Comparison of ENCODE assay signal across 14 mouse cellular contexts in genomic region chr19:5274641-5275040, GRCm38 (mm10). TPM values are rescaled to one million over a fixed set of nuclear protein-coding genes. Genes with fewer than 3 reads are reported as not detected.
DNase-seq lines count a peak whose midpoint lies in the region; ATAC-seq and TF ChIP-seq lines count a peak whose summit lies in the region.
"Had no signal": no experiment of that assay in that cellular context is flagged by ENCODE, and none has a peak within 500 bp of the region (broad histone marks: within the 10 kb centered on the region; RNA-seq: fewer than 3 reads in every experiment).

No protein-coding gene starts in this region.

- no peak for TF ChIP-seq EP300 in heart, adult 2 months (IDR thresholded peaks at IDR 0.05; ENCODE audit: insufficient read depth, low read depth, low read length)

- H3K36me3 ChIP-seq in heart, adult 2 months (ENCODE audit: control insufficient read depth, insufficient read depth, low read length): peaks cover 18% of the 10 kb centered on the region
- H3K36me3 ChIP-seq in liver, embryonic 12.5 days: peaks cover 61% of the 10 kb centered on the region

- H3K4me2 ChIP-seq in liver, embryonic 12.5 days: no peak overlapping the region

- H3K9ac ChIP-seq in heart, adult 2 months (ENCODE audit: low read depth, low read length): peak overlapping the region; percentile 35
- no peak overlapping the region for H3K9ac ChIP-seq in liver, embryonic 12.5 days

- H3K4me1 ChIP-seq in heart, adult 2 months (ENCODE audit: control insufficient read depth, insufficient read depth, low read length): peaks cover 12% of the 10 kb centered on the region
- H3K4me1 ChIP-seq in bone marrow, adult 2 months (ENCODE audit: control insufficient read depth, insufficient read depth, low read length): peaks cover 4% of the 10 kb centered on the region; the same call in 1 of the 2 replicates
- peaks cover 50% of the 10 kb centered on the region for H3K4me1 ChIP-seq in liver, embryonic 12.5 days

- ATAC-seq in liver, embryonic 12.5 days: no peak

- H3K9me3 ChIP-seq in liver, embryonic 12.5 days (replicated peaks): no peaks in the 10 kb centered on the region

- no peak for TF ChIP-seq CTCF in heart, adult 2 months (IDR thresholded peaks at IDR 0.05)
- TF ChIP-seq CTCF in layer of hippocampus, adult 2 months (conservative IDR thresholded peaks at IDR 0.05): no peak
- TF ChIP-seq CTCF in bone marrow, adult 2 months (IDR thresholded peaks at IDR 0.05; ENCODE audit: control insufficient read depth, insufficient read depth, low read length): no peak

- peak in 1 of 2 experiments; percentile 24 for DNase-seq in heart, adult 2 months
- DNase-seq in heart, adult 9 months (ENCODE audit: low spot score in 2 of 2): no peak
- no peak for DNase-seq in layer of hippocampus, adult 2 months (ENCODE audit: low spot score in 2 of 2)
- no peak for DNase-seq in layer of hippocampus, postnatal 36 days
- DNase-seq in embryo, embryonic 10 days (ENCODE audit: low spot score): no peak
- no peak for DNase-seq in cerebellum, adult 11 months
- DNase-seq: adrenal gland, adult 2 months; B cell, adult 2 months; cerebellum, adult 18-20 months; gastrocnemius, postnatal 14 days; kidney, adult 18-20 months; midbrain, embryonic 14.5 days had no signal

- peak overlapping the region; percentile 98 for H3K27ac ChIP-seq in heart, adult 2 months
- H3K27ac ChIP-seq in layer of hippocampus, adult 2 months: peak overlapping the region; percentile 92
- peak overlapping the region; percentile 75 for H3K27ac ChIP-seq in bone marrow, adult 2 months (ENCODE audit: control insufficient read depth, insufficient read depth, low read depth, low read length, poor library complexity)
- H3K27ac ChIP-seq in liver, embryonic 12.5 days: peak overlapping the region; percentile 38; the same call in 1 of the 2 replicates

- H3K4me3 ChIP-seq in heart, adult 2 months: no peak overlapping the region
- H3K4me3 ChIP-seq in layer of hippocampus, adult 2 months: no peak overlapping the region
- no peak overlapping the region for H3K4me3 ChIP-seq in bone marrow, adult 2 months (replicated peaks; ENCODE audit: control insufficient read depth, low read depth, low read length)
- H3K4me3 ChIP-seq in liver, embryonic 12.5 days: no peak overlapping the region

- no peak for TF ChIP-seq POLR2A in heart, adult 2 months (IDR thresholded peaks at IDR 0.05; ENCODE audit: insufficient read depth, low read depth, low read length)
- no peak for TF ChIP-seq POLR2A in bone marrow, adult 2 months (IDR thresholded peaks at IDR 0.05; ENCODE audit: borderline replicate concordance, control insufficient read depth, low read depth, low read length)

- peaks cover 2% of the 10 kb centered on the region; the same call in 1 of the 2 replicates for H3K79me2 ChIP-seq in heart, adult 2 months (replicated peaks; ENCODE audit: control insufficient read depth, insufficient read depth, low read length)

- H3K27me3 ChIP-seq in heart, adult 2 months (ENCODE audit: control insufficient read depth, insufficient read depth, low read length): no peaks in the 10 kb centered on the region
- no peaks in the 10 kb centered on the region for H3K27me3 ChIP-seq in liver, embryonic 12.5 days (replicated peaks)

- intact Hi-C loops in heart, adult 2 months (cut with DNase I): loop anchor here (2.0 to 5.0 kb wide), 3 partner anchors 20 to 877 kb away; partner anchors contain the start of genes Kdm2a and Sf3b2

- 74% methylated on average over 13 of the region's 13 CpGs for WGBS in heart, adult 2 months
- WGBS in bone marrow, adult 2 months: 70% methylated on average over 13 of the region's 13 CpGs
- 83% methylated on average over 12 of the region's 13 CpGs for WGBS in liver, embryonic 12.5 days (ENCODE audit: insufficient replicate concordance)

RNA-seq across cellular contexts. Expression of gene Pacs1, which starts 1.7 kb away (rescaled TPM):
- total RNA-seq in heart, adult 2 months (2021): 10 to 100 TPM; 20.8 to 21.6 TPM
- 25.7 and 28.5 TPM in 2 replicates for polyA plus RNA-seq in heart, adult 2 months (2012; rRNA removed)
- 10 to 100 TPM; 56.4 to 57.4 TPM for total RNA-seq in layer of hippocampus, adult 2 months (2021)
- 10 to 100 TPM; 52.5 to 55.0 TPM for total RNA-seq in layer of hippocampus, postnatal 36 days (2021)
- polyA plus RNA-seq in bone marrow, adult 2 months (2011; ENCODE audit: insufficient read depth, insufficient read length, low replicate concordance, missing spikeins): 12.0 and 16.5 TPM in 2 replicates
- 17.2 and 19.7 TPM in 2 replicates for polyA plus RNA-seq in liver, embryonic 12.5 days (2016; fragmentation: Nextera tagmentation; extraction: Ambion mirVana)

RNA-seq across cellular contexts. Expression of gene Sf3b2, which starts 20.6 kb away (rescaled TPM):
- total RNA-seq in heart, adult 2 months (2021): 100 to 1,000 TPM; 103 to 121 TPM
- 83.1 and 94.5 TPM in 2 replicates for polyA plus RNA-seq in heart, adult 2 months (2012; rRNA removed)
- 100 to 1,000 TPM; 214 to 219 TPM for total RNA-seq in layer of hippocampus, adult 2 months (2021)
- 100 to 1,000 TPM; 204 to 205 TPM for total RNA-seq in layer of hippocampus, postnatal 36 days (2021)
- 83.5 and 101 TPM in 2 replicates for polyA plus RNA-seq in bone marrow, adult 2 months (2011; ENCODE audit: insufficient read depth, insufficient read length, low replicate concordance, missing spikeins)
- polyA plus RNA-seq in liver, embryonic 12.5 days (2016; fragmentation: Nextera tagmentation; extraction: Ambion mirVana): 183 and 187 TPM in 2 replicates

RNA-seq across cellular contexts. Expression of gene Gal3st3, which starts 23.5 kb away (rescaled TPM):
- 10 to 100 TPM; 27.2 to 29.9 TPM for total RNA-seq in heart, adult 2 months (2021)
- polyA plus RNA-seq in heart, adult 2 months (2012; rRNA removed): 35.5 and 36.1 TPM in 2 replicates
- total RNA-seq in layer of hippocampus, adult 2 months (2021): 100 to 1,000 TPM; 106 to 109 TPM
- total RNA-seq in layer of hippocampus, postnatal 36 days (2021): 100 to 1,000 TPM; 110 TPM
- polyA plus RNA-seq in bone marrow, adult 2 months (2011; ENCODE audit: insufficient read depth, insufficient read length, low replicate concordance, missing spikeins): 0.82 TPM in 1 of 2 replicates, not detected in the other
- 0.29 and 0.54 TPM in 2 replicates for polyA plus RNA-seq in liver, embryonic 12.5 days (2016; fragmentation: Nextera tagmentation; extraction: Ambion mirVana)

Comparison
In these comparisons a context has a peak if more than half of its experiments do, and no peak if none do; other contexts are left out.
1. H3K27ac ChIP-seq: peak in every context shown above with its lines; median percentile 98 in heart, adult 2 months; 92 in layer of hippocampus, adult 2 months; 75 in bone marrow, adult 2 months; 38 in liver, embryonic 12.5 days.